Mouse (Mus musculus) retina, adult 2 months (tissue): ENCODE measurements around the gene Atrip.
A peak's percentile ranks its signal among the peaks of the same experiment; 100 is the strongest.

Source experiments
- DNase-seq: peaks from one replicate; pipeline ENCODE4 v3.0.0-alpha.2; 2012; ENCODE audit warnings: low read depth, low spot score

Atrip gene

GRCm38 (mm10) chr9:109073661-109074573 is at the start of gene Atrip:
TSS of gene Atrip (minus strand) at chr9:109074124.
- DNase-seq = peak; percentile 77

- DNase-seq = no peak
These were observed 49.3 kb upstream of the Atrip start for GRCm38 (mm10) chr9:109123266-109123665.

GRCm38 (mm10) chr9:109122553-109123085 is 48.7 kb upstream of the Atrip start:
- no peak for DNase-seq

- DNase-seq = no peak
These were observed 47.0 kb upstream of the Atrip start for GRCm38 (mm10) chr9:109120956-109121355.

GRCm38 (mm10) chr9:109119571-109119970 is 45.6 kb upstream of the Atrip start:
- no peak for DNase-seq

GRCm38 (mm10) chr9:109118106-109118505 is 44.2 kb upstream of the Atrip start:
- DNase-seq = no peak

- DNase-seq = no peak
These were observed 42.3 kb upstream of the Atrip start for GRCm38 (mm10) chr9:109116205-109116604.

GRCm38 (mm10) chr9:109114871-109115270 is 40.9 kb upstream of the Atrip start:
- no peak for DNase-seq

- DNase-seq = no peak
These were observed 40.4 kb upstream of the Atrip start for GRCm38 (mm10) chr9:109114276-109114675.

- DNase-seq = no peak
These were observed 39.4 kb upstream of the Atrip start for GRCm38 (mm10) chr9:109113331-109113730.

- DNase-seq = no peak
These were observed 37.7 kb upstream of the Atrip start for GRCm38 (mm10) chr9:109111591-109111990.

GRCm38 (mm10) chr9:109111101-109111500 is 37.2 kb upstream of the Atrip start:
- DNase-seq = no peak

GRCm38 (mm10) chr9:109110240-109110639 is 36.3 kb upstream of the Atrip start:
- no peak for DNase-seq

GRCm38 (mm10) chr9:109107341-109107740 is 33.4 kb upstream of the Atrip start:
- DNase-seq = no peak

- no peak for DNase-seq
These were observed 31.7 kb upstream of the Atrip start for GRCm38 (mm10) chr9:109105648-109106047.

- DNase-seq = no peak
These were observed 31.1 kb upstream of the Atrip start for GRCm38 (mm10) chr9:109105011-109105410.

- DNase-seq = no peak
These were observed 30.2 kb upstream of the Atrip start for GRCm38 (mm10) chr9:109104083-109104482.

- no peak for DNase-seq
These were observed 29.3 kb upstream of the Atrip start for GRCm38 (mm10) chr9:109103250-109103649.

GRCm38 (mm10) chr9:109102541-109102940 is 28.6 kb upstream of the Atrip start:
- no peak for DNase-seq

GRCm38 (mm10) chr9:109101933-109102445 is 28.1 kb upstream of the Atrip start:
- DNase-seq = no peak

GRCm38 (mm10) chr9:109100307-109100928 is 26.5 kb upstream of the Atrip start:
- DNase-seq = no peak

- DNase-seq = no peak
These were observed 25.0 kb upstream of the Atrip start for GRCm38 (mm10) chr9:109098969-109099368.
